Mouse (Mus musculus) thymus, adult 2 months (tissue): ENCODE data around the gene Rnf39.

Source experiments
- CTCF ChIP-seq: fragments of 200-500 bp; IDR thresholded peaks from 2 replicates; pipeline ENCODE4 v1.5.1; 2012; ENCODE audit warnings: mild to moderate bottlenecking, control low read depth, low read length, moderate library complexity, borderline replicate concordance; ENCODE audit not compliant: control insufficient read depth, poor library complexity, insufficient read depth; ENCODE audit errors: extremely low read depth
- POLR2A ChIP-seq: fragments of 200-500 bp; IDR thresholded peaks from 2 replicates; pipeline ENCODE4 v1.6.1; 2012; ENCODE audit warnings: mild to moderate bottlenecking, low read length, control low read depth, moderate library complexity; ENCODE audit not compliant: control insufficient read depth, poor library complexity, insufficient read depth; ENCODE audit errors: extremely low read depth

DNA sequence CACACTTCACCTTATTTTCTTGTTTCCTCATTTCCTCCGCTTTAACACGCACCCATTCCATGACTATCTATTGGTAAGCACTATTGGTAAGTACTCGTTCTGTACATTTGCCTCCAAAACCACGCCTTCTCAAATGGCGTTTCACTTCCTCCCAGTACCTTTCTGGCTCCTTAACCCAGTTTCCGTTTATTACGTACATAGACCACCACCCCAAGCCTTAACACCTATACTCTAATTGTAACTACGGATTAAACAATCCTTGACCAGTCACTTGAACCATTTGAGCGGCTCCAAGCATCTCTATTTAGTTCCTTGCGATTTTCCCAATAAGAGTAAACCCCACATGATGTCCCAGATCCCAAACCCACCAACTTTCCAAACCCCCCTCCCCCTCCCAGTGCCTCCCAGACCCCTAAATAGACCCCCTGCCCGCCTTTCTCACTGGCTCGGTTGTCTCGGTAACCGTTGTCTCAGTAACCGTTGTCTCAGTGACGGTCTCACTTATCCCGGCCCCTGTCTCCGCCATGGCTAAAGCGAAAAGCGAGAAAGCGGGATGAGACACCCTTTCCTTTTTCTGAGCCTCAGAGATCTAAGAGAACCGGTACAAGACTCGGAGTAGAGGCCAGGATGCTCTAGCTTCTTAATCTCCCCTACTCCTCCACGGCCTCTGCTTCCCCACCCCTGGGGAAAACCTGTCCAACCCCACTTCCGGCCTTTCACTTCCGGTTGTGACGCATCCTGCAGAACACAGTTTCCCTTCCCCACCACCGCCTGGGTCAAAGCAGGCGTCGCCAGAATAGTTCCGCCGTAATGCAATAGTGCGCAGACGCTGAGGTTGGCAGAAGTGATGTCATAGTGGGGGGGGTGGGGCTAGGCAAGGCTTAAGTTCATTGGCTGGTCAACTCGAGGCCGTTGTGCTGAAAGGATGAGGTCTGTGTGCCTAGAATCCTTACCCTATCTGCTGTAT is 8.5 kb downstream of the Rnf39 start, which contains the start of gene Ppp1r11:
- TF ChIP-seq CTCF (no peak; the same call in 1 of the 2 replicates), POLR2A (peak; percentile 57)
